Mouse (Mus musculus) hindbrain, embryonic 12.5 days (tissue): ENCODE data around the gene Gm3336. TPM values are rescaled to one million over a fixed set of nuclear protein-coding genes. Genes with fewer than 3 reads are reported as not detected.

ENCODE experiments used
- ATAC-seq: fragments of 200-750 bp; cut with Nextera tagmentation; 2 replicates; pipeline ENCODE4 v1.8.0; 2017; ENCODE audit warnings: moderate TSS enrichment; ENCODE audit not compliant: low FRiP score
- H3K27ac ChIP-seq: fragments of 300-500 bp; sonication (generic); 2 replicates; pipeline ENCODE4 v1.5.1; 2016; ENCODE audit warnings: mild to moderate bottlenecking
- H3K27me3 ChIP-seq: fragments of 300-500 bp; sonication (generic); 2 replicates; pipeline ENCODE4 v1.6.1; 2016; ENCODE audit warnings: mild to moderate bottlenecking
- H3K36me3 ChIP-seq: fragments of 300-500 bp; sonication (generic); 2 replicates; pipeline ENCODE4 v1.6.1; 2016; ENCODE audit warnings: mild to moderate bottlenecking
- H3K4me1 ChIP-seq: fragments of 300-500 bp; sonication (generic); 2 replicates; pipeline ENCODE4 v1.6.1; 2016
- H3K4me2 ChIP-seq: fragments of 300-500 bp; sonication (generic); replicated peaks from 2 replicates; pipeline ENCODE4 v1.6.1; 2016; ENCODE audit warnings: mild to moderate bottlenecking
- H3K4me3 ChIP-seq: fragments of 300-500 bp; sonication (generic); 2 replicates; pipeline ENCODE4 v1.5.1; 2016; ENCODE audit warnings: mild to moderate bottlenecking
- H3K9ac ChIP-seq: fragments of 300-500 bp; sonication (generic); 2 replicates; pipeline ENCODE4 v1.6.1; 2016; ENCODE audit warnings: mild to moderate bottlenecking, moderate library complexity
- H3K9me3 ChIP-seq: fragments of 300-500 bp; sonication (generic); replicated peaks from 2 replicates; pipeline ENCODE4 v1.6.1; 2016; ENCODE audit warnings: mild to moderate bottlenecking
- WGBS: fragments of 180-500 bp; shearing (Covaris S2); methylation state at CpG from one replicate; pipeline ENCODE4 v1.1.7; 2016; 5-methylcytosine and 5-hydroxymethylcytosine counted together
- polyA plus RNA-seq: library from polyadenylated mRNA; unstranded; fragments of >200 nt; fragmentation: Nextera tagmentation; extraction: Ambion mirVana; gene quantifications from 2 replicates; pipeline ENCODE4 v1.2.1, GENCODE M21; 2016

Gm3336 gene
- polyA plus RNA-seq, 1 experiment from 2014 or later: not detected

- Histone ChIP-seq H3K4me1 (peaks cover 19% of the 10 kb centered on the region), H3K9ac (no peak overlapping the region), H3K27me3 (peaks cover 82% of the 10 kb centered on the region), H3K9me3 (no peaks in the 10 kb centered on the region), H3K4me2 (no peak overlapping the region), H3K27ac (no peak overlapping the region), H3K36me3 (no peaks in the 10 kb centered on the region), H3K4me3 (no peak overlapping the region)
- ATAC-seq: no peak
- 53% methylated on average over 19 of the region's 19 CpGs for WGBS
Observed at GRCm38 (mm10) chr8:70745691-70746220, 27.4 kb downstream of the Gm3336 start.

GRCm38 (mm10) chr8:70746676-70747075, 28.3 kb downstream of the Gm3336 start:
- peaks cover 75% of the 10 kb centered on the region for H3K27me3 ChIP-seq
- H3K9me3 ChIP-seq: no peaks in the 10 kb centered on the region
- no peak overlapping the region for H3K27ac ChIP-seq
- H3K4me2 ChIP-seq: no peak overlapping the region
- no peaks in the 10 kb centered on the region for H3K36me3 ChIP-seq
- H3K9ac ChIP-seq: no peak overlapping the region
- ATAC-seq: no peak
- WGBS: 72% methylated on average over 9 of the region's 9 CpGs
- no peak overlapping the region for H3K4me3 ChIP-seq
- H3K4me1 ChIP-seq: peaks cover 19% of the 10 kb centered on the region

GRCm38 (mm10) chr8:70747211-70747890, 29.0 kb downstream of the Gm3336 start:
- Histone ChIP-seq H3K36me3 (no peaks in the 10 kb centered on the region), H3K9me3 (no peaks in the 10 kb centered on the region), H3K9ac (no peak overlapping the region), H3K27ac (no peak overlapping the region), H3K27me3 (peaks cover 68% of the 10 kb centered on the region), H3K4me2 (no peak overlapping the region), H3K4me1 (peaks cover 19% of the 10 kb centered on the region), H3K4me3 (no peak overlapping the region)
- 84% methylated on average over 18 of the region's 18 CpGs for WGBS
- no peak for ATAC-seq

- Histone ChIP-seq H3K27ac (no peak overlapping the region), H3K36me3 (no peaks in the 10 kb centered on the region), H3K4me2 (no peak overlapping the region), H3K4me3 (no peak overlapping the region), H3K9me3 (no peaks in the 10 kb centered on the region), H3K27me3 (peaks cover 57% of the 10 kb centered on the region), H3K9ac (no peak overlapping the region), H3K4me1 (peaks cover 17% of the 10 kb centered on the region)
- 85% methylated on average over 23 of the region's 23 CpGs for WGBS
- ATAC-seq: no peak
Observed at GRCm38 (mm10) chr8:70748246-70749096, 30.1 kb downstream of the Gm3336 start.

GRCm38 (mm10) chr8:70749097-70749674, 30.8 kb downstream of the Gm3336 start:
- no peak overlapping the region for H3K4me3 ChIP-seq
- H3K9ac ChIP-seq: no peak overlapping the region
- H3K9me3 ChIP-seq: no peaks in the 10 kb centered on the region
- no peak for ATAC-seq
- peaks cover 10% of the 10 kb centered on the region for H3K4me1 ChIP-seq
- no peak overlapping the region for H3K4me2 ChIP-seq
- H3K27ac ChIP-seq: no peak overlapping the region
- WGBS: 81% methylated on average over 19 of the region's 19 CpGs
- peaks cover 50% of the 10 kb centered on the region for H3K27me3 ChIP-seq
- H3K36me3 ChIP-seq: no peaks in the 10 kb centered on the region

- H3K4me2 ChIP-seq: no peak overlapping the region
- no peaks in the 10 kb centered on the region for H3K9me3 ChIP-seq
- H3K9ac ChIP-seq: no peak overlapping the region
- no peak for ATAC-seq
- peaks cover 40% of the 10 kb centered on the region for H3K27me3 ChIP-seq
- peaks cover 11% of the 10 kb centered on the region for H3K4me1 ChIP-seq
- H3K27ac ChIP-seq: no peak overlapping the region
- 81% methylated on average over 13 of the region's 13 CpGs for WGBS
- no peaks in the 10 kb centered on the region for H3K36me3 ChIP-seq
- no peak overlapping the region for H3K4me3 ChIP-seq
Observed at GRCm38 (mm10) chr8:70750128-70750680, 31.9 kb downstream of the Gm3336 start.

- 31% methylated on average over 11 of the region's 11 CpGs for WGBS
- Histone ChIP-seq H3K4me2 (peak overlapping the region; percentile 17; the same call in 1 of the 2 replicates), H3K27ac (no peak overlapping the region), H3K9ac (no peak overlapping the region), H3K4me1 (peaks cover 22% of the 10 kb centered on the region), H3K4me3 (no peak overlapping the region), H3K9me3 (no peaks in the 10 kb centered on the region), H3K27me3 (peaks cover 20% of the 10 kb centered on the region), H3K36me3 (peaks cover 11% of the 10 kb centered on the region)
- no peak for ATAC-seq
Observed at GRCm38 (mm10) chr8:70752000-70752764, 33.8 kb downstream of the Gm3336 start.

- Histone ChIP-seq H3K36me3 (peaks cover 17% of the 10 kb centered on the region), H3K9ac (0 out of 2 replicates have a peak overlapping the region, but pooled peaks have one; percentile 38), H3K4me3 (no peak overlapping the region; the same call in 1 of the 2 replicates), H3K9me3 (no peaks in the 10 kb centered on the region), H3K4me2 (peak overlapping the region; percentile 17; the same call in 1 of the 2 replicates), H3K4me1 (peaks cover 28% of the 10 kb centered on the region), H3K27ac (no peak overlapping the region), H3K27me3 (peaks cover 10% of the 10 kb centered on the region; the same call in 1 of the 2 replicates)
- ATAC-seq: no peak
- 37% methylated on average over 21 of the region's 21 CpGs for WGBS
Observed at GRCm38 (mm10) chr8:70753151-70753550, 34.8 kb downstream of the Gm3336 start.

GRCm38 (mm10) chr8:70754043-70754870, 35.9 kb downstream of the Gm3336 start, which contains the start of gene Rab3a:
Rab3a (plus strand) TSS chr8:70754679.
- H3K27ac ChIP-seq: peak within 1 kb of the TSS; percentile 89
- peak; percentile 96 for ATAC-seq

GRCm38 (mm10) chr8:70754871-70755660, 36.7 kb downstream of the Gm3336 start:
- WGBS: 17% methylated on average over 50 of the region's 50 CpGs
- Histone ChIP-seq H3K27ac (peak overlapping the region; percentile 89), H3K36me3 (peaks cover 24% of the 10 kb centered on the region), H3K9ac (peak overlapping the region; percentile 84), H3K4me2 (peak overlapping the region; percentile 92), H3K27me3 (no peaks in the 10 kb centered on the region), H3K4me3 (peak overlapping the region; percentile 70), H3K4me1 (peaks cover 46% of the 10 kb centered on the region), H3K9me3 (no peaks in the 10 kb centered on the region)
- ATAC-seq: peak; percentile 64

More at GRCm38 (mm10) chr8:70754043-70754870, 35.9 kb downstream of the Gm3336 start, which contains the start of gene Rab3a:
- peaks cover 38% of the 10 kb centered on the region for H3K4me1 ChIP-seq
- peaks cover 24% of the 10 kb centered on the region for H3K36me3 ChIP-seq
- peak within 1 kb of the TSS; percentile 70 for H3K4me3 ChIP-seq
- peak within 1 kb of the TSS; percentile 92 for H3K4me2 ChIP-seq
- 9% methylated on average over 36 of the region's 37 CpGs for WGBS
- H3K9me3 ChIP-seq: no peaks in the 10 kb centered on the region
- peak within 1 kb of the TSS; percentile 84 for H3K9ac ChIP-seq
- H3K27me3 ChIP-seq: no peaks in the 10 kb centered on the region; the same call in 1 of the 2 replicates
